Mouse (Mus musculus) embryonic facial prominence, embryonic 14.5 days (tissue): Measurements from ENCODE around the gene Eif4e. TPM values are rescaled to one million over a fixed set of nuclear protein-coding genes. Genes with fewer than 3 reads are reported as not detected.
"Not testable (repeated sequence)": the region's sequence is repeated elsewhere in the genome, so short reads cannot be mapped to it uniquely, and the experiment has no call there.

Source experiments
- ATAC-seq: fragments of 200-750 bp; cut with Nextera tagmentation; 2 replicates; pipeline ENCODE4 v1.8.0; 2017; ENCODE audit warnings: low read depth, moderate number of reproducible peaks, moderate TSS enrichment
- DNase-seq: peaks from one replicate; pipeline ENCODE4 v3.0.0-alpha.2; 2015; ENCODE audit warnings: low spot score
- H3K27ac ChIP-seq: fragments of 300-500 bp; sonication (generic); replicated peaks from 2 replicates; pipeline ENCODE4 v1.5.1; 2014; ENCODE audit warnings: low read depth, mild to moderate bottlenecking, low read length, moderate library complexity
- H3K27me3 ChIP-seq: fragments of 300-500 bp; sonication (generic); replicated peaks from 2 replicates; pipeline ENCODE4 v1.6.1; 2014; ENCODE audit warnings: low read length; ENCODE audit not compliant: control insufficient read depth, insufficient read depth
- H3K36me3 ChIP-seq: fragments of 300-500 bp; sonication (generic); 2 replicates; pipeline ENCODE4 v1.6.1; 2014; ENCODE audit warnings: low read length, mixed read lengths; ENCODE audit not compliant: control insufficient read depth, insufficient read depth
- H3K4me1 ChIP-seq: fragments of 300-500 bp; sonication (generic); 2 replicates; pipeline ENCODE4 v1.6.1; 2014; ENCODE audit warnings: antibody characterized with exemption, low read length; ENCODE audit not compliant: control insufficient read depth, insufficient read depth
- H3K4me2 ChIP-seq: fragments of 300-500 bp; sonication (generic); 2 replicates; pipeline ENCODE4 v1.6.1; 2014; ENCODE audit warnings: low read depth, mild to moderate bottlenecking, low read length, moderate library complexity, mixed read lengths
- H3K4me3 ChIP-seq: fragments of 300-500 bp; sonication (generic); 2 replicates; pipeline ENCODE4 v1.5.1; 2014; ENCODE audit warnings: low read depth, mild to moderate bottlenecking, low read length
- H3K9ac ChIP-seq: fragments of 300-500 bp; sonication (generic); 2 replicates; pipeline ENCODE4 v1.6.1; 2014; ENCODE audit warnings: low read depth, mild to moderate bottlenecking, low read length, moderate library complexity, mixed read lengths
- H3K9me3 ChIP-seq: fragments of 300-500 bp; sonication (generic); 2 replicates; pipeline ENCODE4 v1.6.1; 2016; ENCODE audit warnings: low read length; ENCODE audit not compliant: control insufficient read depth
- WGBS: fragments of 180-500 bp; shearing (Covaris S2); extraction: QIAGEN DNeasy Blood & Tissue Kit; methylation state at CpG from one replicate; pipeline ENCODE4 v1.1.7; 2014; 5-methylcytosine and 5-hydroxymethylcytosine counted together
- polyA plus RNA-seq: library from polyadenylated mRNA; unstranded; fragments of >200 nt; fragmentation: Nextera tagmentation; extraction: Ambion mirVana; gene quantifications from 2 replicates; pipeline ENCODE4 v1.2.1, GENCODE M21; 2014

The Eif4e gene
- polyA plus RNA-seq, 1 experiment from 2014 or later, result 333 TPM

GRCm38 (mm10) chr3:138544117-138544516 lies 18.1 kb downstream of the Eif4e start:
- no peak overlapping the region for H3K9ac ChIP-seq
- H3K27me3 ChIP-seq, result no peaks in the 10 kb centered on the region
- H3K9me3 ChIP-seq, result no peaks in the 10 kb centered on the region
- DNase-seq (no peak), ATAC-seq (no peak)
- H3K36me3 ChIP-seq, result peaks cover 11% of the 10 kb centered on the region
- 91% methylated on average over 4 of the region's 4 CpGs for WGBS
- H3K4me1 ChIP-seq, result peaks cover 3% of the 10 kb centered on the region; the same call in 1 of the 2 replicates
- no peak overlapping the region for H3K4me3 ChIP-seq
- H3K27ac ChIP-seq, result no peak overlapping the region
- H3K4me2 ChIP-seq, result no peak overlapping the region

- Histone ChIP-seq H3K4me2 (no peak overlapping the region), H3K9ac (no peak overlapping the region), H3K9me3 (no peaks in the 10 kb centered on the region), H3K27me3 (no peaks in the 10 kb centered on the region), H3K4me1 (peaks cover 3% of the 10 kb centered on the region; the same call in 1 of the 2 replicates), H3K27ac (no peak overlapping the region), H3K4me3 (no peak overlapping the region), H3K36me3 (peaks cover 34% of the 10 kb centered on the region)
- no peak for ATAC-seq
- WGBS, result 89% methylated on average over 2 of the region's 2 CpGs
- DNase-seq, result no peak
Observed at GRCm38 (mm10) chr3:138546678-138547077, 20.7 kb downstream of the Eif4e start.

- Histone ChIP-seq H3K4me1 (no peaks in the 10 kb centered on the region; the same call in 1 of the 2 replicates), H3K36me3 (peaks cover 54% of the 10 kb centered on the region), H3K4me3 (no peak overlapping the region), H3K4me2 (no peak overlapping the region), H3K27ac (no peak overlapping the region), H3K9ac (no peak overlapping the region), H3K27me3 (no peaks in the 10 kb centered on the region), H3K9me3 (no peaks in the 10 kb centered on the region)
- WGBS, result 64% methylated on average over 4 of the region's 4 CpGs
- DNase-seq (no peak), ATAC-seq (no peak)
Observed at GRCm38 (mm10) chr3:138549045-138549444, 23.1 kb downstream of the Eif4e start.

- no peak overlapping the region for H3K27ac ChIP-seq
- no peak overlapping the region for H3K9ac ChIP-seq
- peaks cover 59% of the 10 kb centered on the region for H3K36me3 ChIP-seq
- DNase-seq (no peak), ATAC-seq (no peak)
- no peaks in the 10 kb centered on the region for H3K27me3 ChIP-seq
- no peaks in the 10 kb centered on the region for H3K4me1 ChIP-seq
- H3K9me3 ChIP-seq, result no peaks in the 10 kb centered on the region
- 86% methylated on average over 19 of the region's 19 CpGs for WGBS
- no peak overlapping the region for H3K4me2 ChIP-seq
- no peak overlapping the region for H3K4me3 ChIP-seq
Observed at GRCm38 (mm10) chr3:138550336-138551123, 24.6 kb downstream of the Eif4e start.

GRCm38 (mm10) chr3:138555279-138555678 lies 29.3 kb downstream of the Eif4e start:
- not testable (repeated sequence) for H3K9me3 ChIP-seq, ATAC-seq, H3K4me2 ChIP-seq, H3K27ac ChIP-seq, H3K4me1 ChIP-seq, DNase-seq, H3K9ac ChIP-seq, H3K27me3 ChIP-seq, H3K4me3 ChIP-seq
- peaks cover 64% of the 10 kb centered on the region for H3K36me3 ChIP-seq
- WGBS, result 99% methylated on average over 8 of the region's 8 CpGs

- H3K27me3 ChIP-seq, result no peaks in the 10 kb centered on the region
- no peaks in the 10 kb centered on the region for H3K4me1 ChIP-seq
- WGBS, result 50% methylated on average over 4 of the region's 4 CpGs
- no peak overlapping the region for H3K27ac ChIP-seq
- no peaks in the 10 kb centered on the region for H3K9me3 ChIP-seq
- ATAC-seq, result 0 out of 2 replicates have a peak, but pooled peaks have one; percentile 39
- no peak overlapping the region for H3K4me2 ChIP-seq
- H3K9ac ChIP-seq, result no peak overlapping the region
- no peak overlapping the region for H3K4me3 ChIP-seq
- DNase-seq, result peak; percentile 32
- peaks cover 35% of the 10 kb centered on the region for H3K36me3 ChIP-seq
Observed at GRCm38 (mm10) chr3:138558529-138558928, 32.5 kb downstream of the Eif4e start.

GRCm38 (mm10) chr3:138560242-138560641 lies 34.3 kb downstream of the Eif4e start:
- DNase-seq (no peak), ATAC-seq (no peak)
- Histone ChIP-seq H3K9ac (no peak overlapping the region), H3K27ac (no peak overlapping the region), H3K36me3 (peaks cover 26% of the 10 kb centered on the region), H3K27me3 (no peaks in the 10 kb centered on the region), H3K4me2 (no peak overlapping the region), H3K9me3 (no peaks in the 10 kb centered on the region), H3K4me1 (no peaks in the 10 kb centered on the region), H3K4me3 (no peak overlapping the region)
- WGBS, result 83% methylated on average over 5 of the region's 5 CpGs

- no peaks in the 10 kb centered on the region for H3K9me3 ChIP-seq
- H3K27me3 ChIP-seq, result no peaks in the 10 kb centered on the region
- 66% methylated on average over 3 of the region's 3 CpGs for WGBS
- peaks cover 26% of the 10 kb centered on the region for H3K36me3 ChIP-seq
- H3K27ac ChIP-seq, result no peak overlapping the region
- ATAC-seq (no peak), DNase-seq (no peak)
- no peak overlapping the region for H3K9ac ChIP-seq
- no peak overlapping the region for H3K4me2 ChIP-seq
- no peak overlapping the region for H3K4me3 ChIP-seq
- no peaks in the 10 kb centered on the region for H3K4me1 ChIP-seq
Observed at GRCm38 (mm10) chr3:138560886-138561285, 34.9 kb downstream of the Eif4e start.

- H3K4me3 ChIP-seq, result no peak overlapping the region
- WGBS, result 91% methylated on average over 10 of the region's 10 CpGs
- no peaks in the 10 kb centered on the region for H3K36me3 ChIP-seq
- no peak for DNase-seq
- peaks cover 10% of the 10 kb centered on the region; the same call in 1 of the 2 replicates for H3K9me3 ChIP-seq
- ATAC-seq, result no peak
- no peaks in the 10 kb centered on the region for H3K27me3 ChIP-seq
- H3K9ac ChIP-seq, result no peak overlapping the region
- H3K4me2 ChIP-seq, result no peak overlapping the region
- H3K4me1 ChIP-seq, result no peaks in the 10 kb centered on the region
- H3K27ac ChIP-seq, result no peak overlapping the region
Observed at GRCm38 (mm10) chr3:138578867-138579266, 52.9 kb downstream of the Eif4e start.
